ENCODE assay signal across 9 mouse cellular contexts in the genomic region with DNA sequence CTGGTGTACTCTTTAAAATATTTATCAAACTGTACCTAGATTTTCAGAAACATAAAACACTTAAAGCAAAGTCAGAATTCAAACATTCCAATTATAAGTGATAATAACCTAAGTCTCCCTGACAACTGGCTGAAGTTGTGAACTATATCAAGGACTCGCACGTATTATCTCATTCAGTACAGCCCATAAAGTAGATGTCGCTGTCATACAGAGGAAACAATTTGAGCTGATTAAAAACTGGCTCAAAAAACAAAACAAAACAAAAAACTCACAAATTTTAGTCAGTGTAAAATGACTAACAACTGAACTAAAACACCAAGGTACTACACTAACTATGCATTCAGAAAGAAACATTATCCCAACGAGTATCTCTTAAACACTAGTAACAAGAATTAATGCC. TPM values are rescaled to one million over a fixed set of nuclear protein-coding genes. Genes with fewer than 3 reads are reported as not detected.
DNase-seq lines count a peak whose midpoint lies in the region; ATAC-seq and TF ChIP-seq lines count a peak whose summit lies in the region.
"Had no signal": no experiment of that assay in that cellular context is flagged by ENCODE, and none has a peak within 500 bp of the region (broad histone marks: within the 10 kb centered on the region; RNA-seq: fewer than 3 reads in every experiment).

No protein-coding gene starts in this region.

- 25% methylated on average over 4 of the region's 4 CpGs for WGBS in cerebellum, adult 2 months
- 59% methylated on average over 4 of the region's 4 CpGs for WGBS in neural tube, embryonic 11.5 days
- 14% methylated on average over 4 of the region's 4 CpGs for WGBS in liver, embryonic 13.5 days (ENCODE audit: insufficient replicate concordance)
- 29% methylated on average over 4 of the region's 4 CpGs for WGBS in stomach, postnatal 0 days

- no peak for TF ChIP-seq EP300 in stomach, postnatal 0 days (optimal IDR thresholded peaks at IDR 0.05)

- peak overlapping the region; percentile 52 for H3K4me2 ChIP-seq in neural tube, embryonic 11.5 days (ENCODE audit: low read depth)
- H3K4me2 ChIP-seq in liver, embryonic 13.5 days, result peak overlapping the region; percentile 74
- H3K4me2 ChIP-seq in stomach, postnatal 0 days (replicated peaks; ENCODE audit: low read depth), result peak overlapping the region; percentile 54

- no peak for ATAC-seq in neural tube, embryonic 11.5 days (ENCODE audit: insufficient read depth, low FRiP score, low TSS enrichment)
- no peak for ATAC-seq in liver, embryonic 13.5 days (ENCODE audit: low read depth)
- no peak for ATAC-seq in stomach, postnatal 0 days (ENCODE audit: low FRiP score, low TSS enrichment)

- H3K36me3 ChIP-seq in neural tube, embryonic 11.5 days (ENCODE audit: control insufficient read depth, insufficient read depth, low read length), result no peaks in the 10 kb centered on the region
- H3K36me3 ChIP-seq in liver, embryonic 13.5 days, result no peaks in the 10 kb centered on the region
- H3K36me3 ChIP-seq in stomach, postnatal 0 days (ENCODE audit: control insufficient read depth, insufficient read depth, low read length), result no peaks in the 10 kb centered on the region

- no peak for TF ChIP-seq CTCF in cerebellum, adult 2 months (IDR thresholded peaks at IDR 0.05; ENCODE audit: borderline replicate concordance, insufficient read depth, low read depth, low read length)
- no peak for TF ChIP-seq CTCF in stomach, postnatal 0 days (IDR thresholded peaks at IDR 0.05; ENCODE audit: low read depth)

- peak overlapping the region; percentile 50 for H3K4me3 ChIP-seq in cerebellum, adult 2 months (replicated peaks; ENCODE audit: insufficient read depth, low read depth, low read length)
- peak overlapping the region; percentile 27 for H3K4me3 ChIP-seq in neural tube, embryonic 11.5 days (ENCODE audit: low read depth, low read length)
- peak overlapping the region; percentile 94 for H3K4me3 ChIP-seq in liver, embryonic 13.5 days (replicated peaks)
- no peak overlapping the region; the same call in 1 of the 2 replicates for H3K4me3 ChIP-seq in stomach, postnatal 0 days (ENCODE audit: low read depth, low read length)

- H3K27ac ChIP-seq in cerebellum, adult 2 months (ENCODE audit: insufficient read depth, low read length), result no peak overlapping the region
- H3K27ac ChIP-seq in neural tube, embryonic 11.5 days (ENCODE audit: low read depth, low read length), result no peak overlapping the region
- 0 out of 2 replicates have a peak overlapping the region, but pooled peaks have one; percentile 53 for H3K27ac ChIP-seq in liver, embryonic 13.5 days
- no peak overlapping the region for H3K27ac ChIP-seq in stomach, postnatal 0 days (replicated peaks)

- no peaks in the 10 kb centered on the region for H3K9me3 ChIP-seq in neural tube, embryonic 11.5 days (ENCODE audit: control insufficient read depth, low read length)
- no peaks in the 10 kb centered on the region for H3K9me3 ChIP-seq in liver, embryonic 13.5 days (replicated peaks)
- no peaks in the 10 kb centered on the region for H3K9me3 ChIP-seq in stomach, postnatal 0 days (ENCODE audit: control insufficient read depth, low read length)

- TF ChIP-seq POLR2A in cerebellum, adult 2 months (IDR thresholded peaks at IDR 0.05; ENCODE audit: borderline replicate concordance, insufficient read depth, low read length), result no peak

- DNase-seq in cerebellum, adult 2 months, result no peak
- no peak for DNase-seq in cerebellum, postnatal 4 days (ENCODE audit: low spot score in 2 of 2)
- no peak for DNase-seq in neural tube, embryonic 11.5 days (ENCODE audit: low spot score)
- no peak for DNase-seq in neural tube, embryonic 10.5 days (ENCODE audit: extremely low spot score, low spot score)
- no peak for DNase-seq in liver, embryonic 13.5 days
- no peak for DNase-seq in stomach, postnatal 0 days (ENCODE audit: low spot score)
- no peak for DNase-seq in frontal cortex, postnatal 10 days (ENCODE audit: low spot score in 2 of 2)
- DNase-seq in cerebellum, adult 8-10 months, result no peak
- DNase-seq: kidney, adult 18-20 months had no signal

- no peaks in the 10 kb centered on the region for H3K4me1 ChIP-seq in cerebellum, adult 2 months (ENCODE audit: control insufficient read depth, insufficient read depth, low read length)
- H3K4me1 ChIP-seq in neural tube, embryonic 11.5 days (ENCODE audit: control insufficient read depth, insufficient read depth, low read length), result peaks cover 20% of the 10 kb centered on the region
- H3K4me1 ChIP-seq in liver, embryonic 13.5 days (replicated peaks), result peaks cover 60% of the 10 kb centered on the region
- peaks cover 5% of the 10 kb centered on the region; the same call in 1 of the 2 replicates for H3K4me1 ChIP-seq in stomach, postnatal 0 days (replicated peaks; ENCODE audit: control insufficient read depth, insufficient read depth)

- no peak overlapping the region for H3K9ac ChIP-seq in neural tube, embryonic 11.5 days (ENCODE audit: low read length)
- peak overlapping the region; percentile 75 for H3K9ac ChIP-seq in liver, embryonic 13.5 days
- no peak overlapping the region for H3K9ac ChIP-seq in stomach, postnatal 0 days (ENCODE audit: low read length)

- H3K27me3 ChIP-seq in cerebellum, adult 2 months (ENCODE audit: control insufficient read depth, insufficient read depth, low read length), result no peaks in the 10 kb centered on the region
- H3K27me3 ChIP-seq in neural tube, embryonic 11.5 days (ENCODE audit: control insufficient read depth, insufficient read depth, low read length), result no peaks in the 10 kb centered on the region
- no peaks in the 10 kb centered on the region for H3K27me3 ChIP-seq in liver, embryonic 13.5 days
- no peaks in the 10 kb centered on the region for H3K27me3 ChIP-seq in stomach, postnatal 0 days (ENCODE audit: control insufficient read depth, insufficient read depth, low read length)

RNA-seq across cellular contexts. Expression of gene Man1a2, which starts 3.0 kb away (rescaled TPM):
- 21.4 and 22.2 TPM in 2 replicates for polyA plus RNA-seq in cerebellum, adult 2 months (2012; rRNA removed)
- polyA plus RNA-seq in neural tube, embryonic 11.5 days (2014; fragmentation: Nextera tagmentation; extraction: Ambion mirVana), result 57.8 and 65.8 TPM in 2 replicates
- 39.3 and 40.7 TPM in 2 replicates for polyA plus RNA-seq in liver, embryonic 13.5 days (2015; fragmentation: Nextera tagmentation; extraction: Ambion mirVana)
- polyA plus RNA-seq in stomach, postnatal 0 days (2015; fragmentation: Nextera tagmentation; extraction: Ambion mirVana), result 52.6 and 68.7 TPM in 2 replicates
